Mouse (Mus musculus) neutrophil, adult 59 days (primary cell): ENCODE results near the gene Olfr1274-ps. TPM values are rescaled to one million over a fixed set of nuclear protein-coding genes. Genes with fewer than 3 reads are reported as not detected.

Source experiments
- total RNA-seq, 2 experiments: library from RNA; stranded (reverse); gene quantifications; 1 replicate in 1 of 2; 2 replicates in 1 of 2; pipeline ENCODE4 v1.2.4; 2023

Gene Olfr1274-ps
- total RNA-seq = not detected

DNA sequence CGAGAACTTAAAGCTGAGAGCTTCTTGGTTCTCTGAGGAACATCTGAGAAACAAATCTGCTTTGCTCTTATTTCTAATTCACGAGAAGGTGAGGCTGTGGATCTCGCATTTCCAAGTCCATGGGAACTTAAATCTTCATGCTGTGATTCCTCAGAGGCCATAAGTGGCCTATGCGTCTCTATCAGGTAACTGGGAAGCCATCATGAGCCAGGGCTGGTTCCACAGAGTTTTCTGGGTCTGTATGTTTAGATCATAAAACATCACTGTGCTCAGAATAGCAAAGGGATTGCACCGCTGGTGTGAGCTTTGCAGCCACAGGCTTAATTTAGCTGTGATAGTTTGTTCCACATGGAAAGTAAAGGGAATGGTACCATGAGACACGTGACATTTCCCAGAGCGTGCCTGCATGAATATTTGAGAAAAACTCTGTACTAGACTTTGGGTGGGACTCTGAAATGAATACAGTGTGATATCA lies at the start of gene Olfr1274-ps:
Gene Olfr1274-ps (plus strand): TSS at position 51 of the 475 bp plus-strand sequence.

Other genes starting within 250 kb of the Olfr1274-ps start
- not detected for gene Olfr1270, start 245.6 kb upstream of the Olfr1274-ps start, total RNA-seq
- under 1 TPM in 1 of 2 experiments, not detected in 1; 0.22 TPM for gene Olfr1506, start 174.2 kb upstream of the Olfr1274-ps start, total RNA-seq
- not detected for gene Olfr142, start 141.1 kb upstream of the Olfr1274-ps start, total RNA-seq
- gene Olfr1271, start 127.7 kb upstream of the Olfr1274-ps start, total RNA-seq = not detected
- not detected for gene Olfr1272, start 105.8 kb upstream of the Olfr1274-ps start, total RNA-seq
- not detected for gene Gm13769, start 76.5 kb upstream of the Olfr1274-ps start, total RNA-seq
- gene Ptprj, start 182.0 kb downstream of the Olfr1274-ps start, total RNA-seq = 100 to 1,000 TPM; 106 to 108 TPM